Mouse (Mus musculus) heart, postnatal 14 days (tissue): ENCODE measurements around the gene Ncor2. TPM values are rescaled to one million over a fixed set of nuclear protein-coding genes. Genes with fewer than 3 reads are reported as not detected.

Experiments
- DNase-seq, 2 experiments: peaks; one replicate each; pipeline ENCODE4 v3.0.0; 2021 to 2022
- intact Hi-C: fragments of 180-260 bp; cut with DNase I; formaldehyde crosslinking; loops from one replicate; pipeline ENCODE4 v1.15.1; 2025
- total RNA-seq, 2 experiments: library from RNA; stranded (reverse); gene quantifications; 2 replicates each; pipeline ENCODE4 v1.2.3; 2021

Ncor2 gene
- total RNA-seq, 2 experiments from 2014 or later, result 89.1 to 98.5 TPM

DNA sequence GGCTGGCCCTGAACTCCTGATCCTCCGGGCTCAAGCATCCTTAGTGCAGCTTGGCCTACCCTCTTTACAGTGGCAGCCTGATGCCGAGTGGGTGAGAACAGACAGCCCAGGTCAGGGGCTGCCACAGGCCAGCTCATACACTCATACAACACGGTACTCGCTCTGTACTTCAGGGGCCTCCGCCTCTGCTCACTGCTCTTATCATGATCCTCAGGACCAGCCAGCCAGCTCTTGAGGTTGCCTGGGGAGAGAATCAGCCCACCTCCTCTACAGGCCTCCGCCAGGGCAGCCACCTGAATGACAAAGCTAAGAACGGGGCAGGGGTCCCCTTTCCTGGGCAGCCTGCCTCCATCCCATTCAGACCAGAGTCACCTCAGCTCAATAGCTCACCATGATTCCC, 125.4 kb downstream of the Ncor2 start:
- intact Hi-C loops, result no loop called here
- DNase-seq, result no peak

DNA sequence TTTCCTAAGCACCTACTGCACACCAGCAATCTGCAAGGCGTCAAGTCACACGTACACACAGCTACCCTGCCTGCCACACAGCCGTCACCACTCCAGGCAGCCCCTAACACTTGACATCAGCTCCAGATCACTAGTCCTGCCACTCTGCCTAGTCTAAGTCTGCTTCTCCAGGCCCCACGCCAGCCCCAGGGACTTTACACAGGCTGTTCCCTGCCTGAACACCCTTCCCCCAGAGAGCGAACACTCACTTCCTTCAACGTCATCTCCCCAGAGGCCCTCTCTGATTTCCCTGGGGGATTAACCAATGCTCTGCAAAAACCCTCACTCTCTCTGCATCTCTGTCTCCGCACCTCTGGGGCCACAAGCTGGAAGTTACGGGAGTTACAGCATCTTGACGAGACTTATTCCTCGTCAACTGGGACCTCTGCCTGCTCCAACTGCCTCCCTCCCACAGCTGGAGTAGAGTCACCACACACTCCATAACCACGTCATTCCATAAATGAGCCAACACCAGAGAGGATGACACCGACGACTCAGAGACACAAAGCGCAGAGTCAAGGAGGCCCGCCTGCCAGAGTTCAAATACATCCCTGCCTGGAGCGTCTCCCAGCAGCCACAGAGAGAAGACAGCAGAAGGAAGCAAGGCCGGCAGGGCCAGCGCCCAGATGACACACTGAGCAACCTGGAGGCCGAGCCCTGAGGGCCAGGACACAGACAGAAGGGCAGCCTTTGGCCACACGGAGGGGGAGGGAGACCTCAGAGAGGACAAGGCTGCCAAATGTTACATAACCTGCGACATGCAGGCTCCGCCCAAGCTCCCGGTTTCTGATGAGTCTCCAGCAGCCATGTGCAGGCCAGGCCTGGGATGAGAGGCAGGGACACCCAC, 126.2 kb downstream of the Ncor2 start:
- intact Hi-C loops, result no loop called here
- peak; percentile 74 to 77 for DNase-seq

DNA sequence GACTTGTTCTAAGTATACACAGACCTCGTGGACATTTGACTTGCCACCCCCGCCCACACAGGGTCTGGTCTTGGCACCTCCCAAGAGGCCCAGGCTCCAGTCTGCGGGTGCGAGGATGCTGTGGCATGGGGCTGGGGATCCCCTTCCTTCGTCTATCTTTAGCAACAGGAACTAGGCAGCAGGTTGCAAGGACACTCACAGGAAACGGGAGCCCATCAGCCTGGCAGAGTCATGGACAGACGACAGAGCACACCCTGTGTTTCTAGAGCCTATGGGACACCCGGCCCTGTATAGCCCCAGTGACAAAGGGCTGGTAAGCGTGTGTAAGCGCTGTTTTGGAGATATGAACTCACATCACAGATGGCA, 126.8 kb downstream of the Ncor2 start:
- DNase-seq, result no peak
- intact Hi-C loops, result no loop called here

DNA sequence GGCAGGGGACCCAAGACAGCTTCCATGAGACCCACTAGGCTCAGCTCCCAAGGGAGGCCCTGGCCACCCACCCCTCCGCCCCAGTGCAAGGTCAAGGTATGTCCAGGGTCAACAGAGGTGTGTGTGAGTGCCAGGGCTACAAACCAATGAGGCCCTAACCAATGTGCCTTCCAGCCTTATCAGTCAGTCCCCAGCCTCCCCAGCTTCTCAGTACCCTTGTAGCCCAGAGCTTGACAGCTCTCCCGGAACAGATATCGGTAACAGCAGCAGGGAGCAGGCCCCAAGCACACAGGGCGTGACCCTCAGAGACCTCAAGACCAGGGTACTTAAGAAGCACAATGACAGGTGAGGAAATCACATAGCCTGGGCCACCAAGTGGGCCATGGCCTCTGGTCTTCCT, 129.5 kb downstream of the Ncor2 start:
- no peak for DNase-seq
- intact Hi-C loops, result no loop called here

DNA sequence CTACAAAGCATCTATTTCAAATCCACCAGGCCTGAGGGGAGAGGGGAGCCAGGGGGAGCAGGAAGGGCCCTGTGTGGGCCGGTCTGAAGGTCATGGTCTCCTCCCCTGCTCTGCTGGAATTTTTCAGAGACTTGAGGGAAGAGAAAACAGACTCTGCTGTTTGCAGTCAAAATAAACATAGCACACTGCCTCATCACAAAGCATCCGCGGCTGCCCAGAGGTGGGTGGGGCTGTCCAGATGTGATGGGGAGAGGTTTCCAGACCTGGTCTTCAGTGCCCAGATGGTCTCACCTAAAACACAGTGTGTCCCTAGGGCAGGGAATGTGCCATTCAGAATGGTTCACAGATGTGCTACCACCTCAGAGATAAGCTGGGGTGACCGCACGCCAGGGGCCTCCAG, 132.6 kb downstream of the Ncor2 start:
- no peak for DNase-seq
- intact Hi-C loops, result no loop called here

DNA sequence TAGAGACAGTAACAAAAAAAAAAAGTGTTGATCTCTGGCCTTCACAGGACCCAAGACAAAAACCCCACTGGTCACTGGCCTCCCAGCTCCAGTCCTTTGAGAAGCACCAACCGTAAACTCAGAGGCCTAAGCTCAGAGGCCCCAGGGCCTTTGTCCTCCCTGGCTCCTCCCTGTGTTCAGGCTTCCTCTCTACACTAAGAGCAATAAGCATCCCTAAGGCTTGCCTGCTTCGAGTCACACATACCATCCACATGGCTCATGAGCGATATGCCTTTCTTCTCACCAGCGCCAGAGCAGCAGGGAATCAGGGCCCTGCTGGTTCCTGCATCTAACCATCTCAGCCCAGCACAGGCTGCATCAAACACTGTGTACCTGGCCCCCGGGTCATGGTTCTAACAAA, 133.8 kb downstream of the Ncor2 start:
- intact Hi-C loops, result no loop called here

DNA sequence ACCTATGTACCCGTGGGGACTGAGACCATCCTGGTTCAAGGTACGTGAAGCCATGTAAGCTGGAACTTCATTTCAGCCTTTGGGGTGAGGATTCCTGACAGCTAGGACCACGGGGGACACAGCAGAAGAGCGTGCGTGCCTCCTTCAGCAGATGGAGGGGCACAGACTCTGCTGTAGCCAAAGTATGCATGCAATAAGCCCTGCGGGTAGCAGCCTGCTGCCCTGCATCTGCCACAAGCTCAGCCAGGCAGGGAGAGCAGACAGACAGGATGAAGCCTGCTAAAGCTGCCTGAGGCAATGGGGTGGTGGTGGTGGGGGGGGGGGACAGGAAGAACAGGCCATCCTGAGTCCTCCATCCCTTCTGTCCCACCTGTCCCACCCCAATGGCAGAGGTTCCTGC, 135.6 kb downstream of the Ncor2 start:
- intact Hi-C loops, result no loop called here

More for the DNA sequence above, 133.8 kb downstream of the Ncor2 start:
- no peak for DNase-seq

DNA sequence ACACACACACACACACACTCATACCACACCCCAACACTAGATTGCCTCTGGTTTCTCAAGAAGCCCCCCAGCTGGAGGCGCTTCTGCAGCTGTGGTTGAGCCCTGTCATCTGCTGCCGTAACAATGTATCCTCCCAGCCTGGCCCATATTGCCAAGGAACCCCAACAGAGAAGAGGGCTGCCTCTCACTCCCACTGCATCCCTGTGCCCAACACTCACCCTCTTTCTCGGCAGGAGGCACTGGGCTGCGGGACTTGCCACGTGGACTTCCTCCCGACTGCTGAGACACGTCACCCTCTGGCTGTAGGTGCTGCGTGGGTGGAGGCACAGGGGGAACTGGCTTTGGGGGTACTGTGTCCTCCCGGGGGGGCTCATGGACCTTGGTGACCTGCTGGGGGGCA, 137.4 kb downstream of the Ncor2 start:
- intact Hi-C loops, result no loop called here
- DNase-seq, result no peak

More for the DNA sequence above, 135.6 kb downstream of the Ncor2 start:
- no peak for DNase-seq

DNA sequence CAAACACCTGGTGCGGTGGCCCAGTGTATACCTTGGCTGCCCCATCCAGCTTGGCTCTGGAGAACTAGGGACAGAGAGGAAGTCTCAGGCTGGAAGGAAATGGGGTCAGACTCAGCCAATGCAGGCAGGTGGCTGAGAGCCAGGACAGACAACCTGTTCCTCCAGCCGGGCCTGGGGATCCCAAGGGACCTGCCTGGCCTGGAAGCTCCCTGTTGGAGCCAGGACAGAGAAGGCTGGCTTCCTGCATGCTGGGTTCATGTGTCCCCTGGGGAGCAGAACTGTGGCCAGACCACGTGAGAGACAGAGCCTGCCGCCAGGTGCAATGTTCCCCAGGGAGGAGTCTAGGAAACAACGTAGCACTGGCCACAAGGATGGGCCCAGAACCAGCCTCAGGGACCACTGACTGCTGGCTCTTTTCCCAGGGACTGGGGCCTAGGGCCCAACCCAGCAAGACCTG, 138.9 kb downstream of the Ncor2 start:
- peak; percentile 91 to 92 for DNase-seq
- intact Hi-C loops, result no loop called here

DNA sequence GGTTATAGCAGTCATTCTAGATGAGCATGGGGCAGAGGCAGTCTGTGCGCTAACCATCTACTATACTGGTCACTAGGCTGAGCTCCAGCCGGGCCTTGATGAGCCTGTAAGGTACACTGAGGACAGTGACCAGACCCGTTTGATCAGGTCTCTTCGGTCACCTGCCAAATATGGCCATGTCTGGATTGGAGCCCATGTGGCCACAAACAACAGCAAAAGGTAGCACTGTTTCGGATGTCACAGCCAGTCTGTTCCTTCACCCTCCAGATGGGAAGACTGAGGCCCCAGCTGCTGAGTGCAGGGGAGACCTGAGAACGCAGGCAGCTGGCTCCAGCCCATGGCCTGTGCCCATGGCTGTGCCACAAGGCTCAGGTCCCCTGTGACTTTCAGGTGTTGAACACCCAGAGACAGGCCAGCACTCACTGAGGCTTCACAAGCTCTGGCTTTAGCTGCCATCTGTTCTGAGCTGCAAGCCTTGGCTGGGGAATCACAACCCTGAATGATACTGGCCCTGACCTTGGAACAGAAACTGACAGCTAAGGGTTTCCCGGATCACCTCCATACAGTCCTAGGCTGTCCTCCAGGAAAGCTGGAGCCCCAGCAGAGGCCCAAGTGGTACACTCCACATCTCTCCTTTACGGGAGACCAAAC, 139.5 kb downstream of the Ncor2 start:
- no peak for DNase-seq
- intact Hi-C loops, result loop anchor here (5.0 kb wide), 1 partner anchor 68 kb away; no protein-coding TSS in a partner anchor

DNA sequence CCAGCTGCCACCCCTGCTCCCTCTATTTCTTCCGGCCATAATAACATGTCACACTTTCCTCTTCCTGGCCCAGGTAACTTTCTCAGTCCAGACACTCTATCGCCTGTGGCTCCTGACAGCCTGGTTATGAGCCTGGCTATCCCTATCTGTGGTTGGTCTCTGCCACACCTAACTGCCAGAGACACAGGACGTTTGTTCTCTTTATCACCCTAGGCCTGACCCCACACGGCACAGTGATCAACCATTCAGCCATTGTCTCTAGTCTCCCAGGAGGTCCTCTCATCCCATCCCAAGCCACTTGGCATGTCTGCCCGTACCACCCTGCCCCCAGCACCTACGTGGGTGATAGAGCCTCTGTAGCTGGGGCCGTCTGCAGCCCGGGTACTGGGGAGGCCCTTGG, 142.5 kb downstream of the Ncor2 start:
- intact Hi-C loops, result loop anchor here (5.0 kb wide), 1 partner anchor 71 kb away; no protein-coding TSS in a partner anchor
- DNase-seq, result no peak

DNA sequence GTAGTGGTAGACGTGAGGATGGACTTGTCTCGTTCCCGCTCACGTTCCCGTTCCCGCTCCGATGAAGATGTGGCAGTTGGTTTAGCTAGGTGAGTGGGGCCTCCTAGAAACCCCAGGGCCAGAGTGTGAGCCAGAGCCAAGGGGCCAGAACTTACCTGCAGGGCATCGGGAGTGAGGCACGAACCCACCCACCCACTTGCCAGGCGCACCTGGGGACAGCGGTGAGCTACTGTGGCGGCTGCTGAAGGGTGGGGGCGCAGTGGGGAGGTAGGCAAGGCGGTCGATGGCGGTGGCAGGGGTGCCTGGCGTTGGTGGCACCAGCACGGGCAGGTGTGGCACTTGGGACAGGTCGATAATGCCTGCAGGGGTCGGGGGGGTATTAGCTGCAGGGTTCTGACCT, 150.1 kb downstream of the Ncor2 start:
- no peak for DNase-seq
- intact Hi-C loops, result no loop called here

DNA sequence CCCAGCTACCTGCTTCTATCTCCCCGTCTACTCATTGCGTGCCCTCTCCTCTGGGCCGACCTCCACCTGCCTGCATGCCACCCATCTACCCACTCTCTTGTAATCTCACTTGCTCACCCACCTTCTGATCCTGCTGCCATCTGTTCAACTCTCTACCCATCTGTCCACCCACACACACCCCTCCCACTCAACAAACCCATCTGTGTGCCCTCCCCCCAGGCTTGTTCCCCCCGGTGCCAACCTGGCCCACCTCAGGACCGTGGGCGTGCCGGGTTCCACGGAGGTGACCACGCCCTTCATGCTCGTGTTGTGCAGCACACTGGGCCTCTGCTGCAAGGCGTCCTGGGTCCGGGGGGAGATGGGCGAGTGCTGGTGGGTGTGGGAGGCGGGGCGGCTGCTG, 150.6 kb downstream of the Ncor2 start:
- DNase-seq, result no peak
- intact Hi-C loops, result no loop called here

DNA sequence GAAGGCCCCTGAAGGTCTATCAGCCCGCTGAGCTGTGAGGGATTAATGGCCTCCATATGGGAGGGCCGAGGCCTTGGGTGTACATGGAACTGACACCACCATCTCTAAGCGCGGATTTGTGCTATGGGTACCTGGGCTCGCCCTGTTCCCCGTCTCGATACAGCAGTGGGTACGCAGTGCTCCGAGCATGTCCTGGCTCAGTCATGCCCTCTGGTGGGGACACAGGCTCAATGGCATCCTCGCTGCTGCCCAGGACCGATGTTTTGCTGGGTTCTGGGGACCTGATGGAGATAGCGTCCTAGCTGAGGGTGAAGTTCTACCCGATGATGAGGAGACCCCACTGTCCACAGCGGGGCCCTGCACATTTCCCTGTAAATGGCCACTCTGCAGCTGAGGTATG, 155.0 kb downstream of the Ncor2 start:
- intact Hi-C loops, result loop anchor here (5.0 kb wide), 1 partner anchor 43 kb away; no protein-coding TSS in a partner anchor
- peak in 1 of 2 experiments; percentile 40 for DNase-seq

DNA sequence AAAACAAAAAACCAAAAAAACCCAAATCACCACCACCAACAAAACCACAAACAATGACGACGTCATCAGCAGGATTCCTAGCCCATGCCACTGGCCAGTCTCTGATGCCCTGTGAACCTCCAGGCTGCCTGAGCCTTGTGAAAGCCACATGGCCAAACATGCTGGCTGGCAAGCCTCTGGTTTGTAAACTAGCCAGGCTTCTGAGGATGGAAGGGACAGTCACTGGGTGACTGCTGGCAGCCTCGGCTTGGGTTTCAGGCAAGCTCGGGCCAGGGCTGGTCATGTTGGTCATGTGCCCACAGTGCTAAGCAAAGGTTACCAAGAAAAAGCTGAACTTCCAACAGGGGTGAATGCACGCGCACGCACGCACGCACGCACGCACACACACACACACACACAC, 157.7 kb downstream of the Ncor2 start:
- peak; percentile 43 to 74 for DNase-seq
- intact Hi-C loops, result loop anchor here (5.0 kb wide), 1 partner anchor 46 kb away; no protein-coding TSS in a partner anchor

DNA sequence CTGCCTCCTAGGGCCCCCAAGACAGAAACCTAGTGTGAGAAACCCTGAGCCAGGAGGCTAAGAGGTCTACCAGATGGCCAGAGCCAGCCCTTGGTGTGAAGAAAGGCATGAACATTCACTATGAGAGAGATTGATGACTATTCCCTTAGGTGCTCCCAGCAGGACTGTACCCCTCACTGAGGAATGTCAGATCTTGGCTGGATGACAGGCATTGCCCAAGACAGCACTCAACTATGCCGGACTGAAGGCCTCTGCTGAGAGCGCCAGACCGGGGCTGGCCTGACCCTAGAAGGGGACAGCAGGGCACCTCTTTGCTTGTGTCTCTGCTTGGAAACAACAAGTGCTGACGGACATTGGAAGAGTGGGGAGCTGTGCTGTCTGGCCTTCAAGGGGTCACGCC, 159.9 kb downstream of the Ncor2 start:
- no peak for DNase-seq
- intact Hi-C loops, result no loop called here

DNA sequence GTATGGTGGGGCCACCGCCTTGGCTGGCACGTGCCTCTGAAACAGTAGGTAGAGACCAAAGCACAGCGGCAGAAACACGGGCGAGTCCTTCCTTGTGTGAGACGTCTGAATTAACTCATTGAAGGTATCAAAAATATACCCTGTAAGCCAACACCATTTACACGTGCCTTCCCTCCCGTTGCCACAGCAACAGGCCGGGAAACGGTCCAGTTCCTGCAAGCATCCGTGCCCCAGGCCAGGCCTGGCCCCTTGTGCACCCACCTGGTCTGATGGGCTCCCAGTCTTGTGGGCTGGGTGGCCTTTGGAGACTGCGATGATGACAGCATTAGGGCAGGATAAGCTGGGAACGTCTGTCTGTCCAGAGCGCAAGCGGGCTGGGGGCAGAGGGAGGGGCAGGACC, 161.7 kb downstream of the Ncor2 start:
- intact Hi-C loops, result no loop called here
- no peak for DNase-seq

DNA sequence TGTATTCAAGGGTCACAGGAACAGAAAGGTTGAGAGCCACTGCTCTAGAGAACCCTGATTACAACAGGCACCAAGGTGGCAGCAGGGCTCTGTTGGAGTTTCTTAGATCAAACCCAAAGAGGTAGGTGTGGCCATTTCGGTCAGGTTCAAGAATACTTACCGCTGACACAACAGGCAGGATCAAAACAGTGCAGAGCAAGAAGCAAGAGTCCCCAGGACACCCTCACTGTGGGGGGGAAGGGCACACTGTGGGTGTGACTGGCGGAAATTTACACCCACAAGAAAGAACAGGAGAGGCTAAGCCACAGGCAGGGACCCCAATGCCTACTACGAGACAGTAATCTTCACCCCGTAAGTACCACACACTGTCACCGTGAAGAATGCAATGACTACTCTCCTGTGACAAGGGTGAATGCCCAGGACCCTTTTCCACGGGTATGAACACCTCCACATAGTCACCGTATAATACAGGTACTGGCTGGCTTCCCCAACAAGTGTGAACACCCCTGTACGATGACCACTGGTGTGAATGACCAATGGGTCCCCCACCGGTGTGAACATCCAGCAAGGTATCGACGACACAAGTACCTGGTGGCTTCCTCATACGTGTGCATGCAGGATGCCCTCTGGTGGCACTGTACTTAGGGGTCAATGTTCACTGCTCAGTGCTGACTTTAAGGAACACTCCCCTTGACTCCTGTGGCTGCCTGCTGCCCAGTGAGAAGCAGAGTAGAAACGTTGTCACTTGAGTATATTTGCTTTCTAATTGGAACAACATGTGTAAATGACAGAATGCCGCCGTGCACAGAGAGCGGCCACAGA, 162.4 kb downstream of the Ncor2 start:
- DNase-seq, result no peak
- intact Hi-C loops, result no loop called here

DNA sequence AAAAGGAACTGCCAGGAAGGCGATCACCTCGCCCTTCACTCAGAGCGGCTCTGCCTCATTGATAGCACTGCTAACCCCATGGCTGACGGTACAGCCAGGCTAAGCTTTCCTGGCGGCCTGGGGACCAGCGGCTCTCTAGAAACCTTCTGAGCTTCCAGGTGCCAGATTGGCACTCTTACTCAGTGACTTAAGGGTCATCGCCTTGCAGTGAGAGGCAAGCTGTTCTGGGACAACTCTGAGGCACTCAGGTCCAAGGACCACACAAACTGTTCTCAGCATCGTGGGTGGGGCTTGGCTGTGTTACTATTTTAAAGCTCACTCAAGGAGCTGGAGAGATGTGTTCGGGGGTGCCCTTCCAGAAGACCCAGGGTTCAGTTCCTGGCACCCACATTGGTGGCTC, 163.4 kb downstream of the Ncor2 start:
- DNase-seq, result no peak
- intact Hi-C loops, result loop anchor here (1.0 kb wide), 1 partner anchor 105 kb away; no protein-coding TSS in a partner anchor

DNA sequence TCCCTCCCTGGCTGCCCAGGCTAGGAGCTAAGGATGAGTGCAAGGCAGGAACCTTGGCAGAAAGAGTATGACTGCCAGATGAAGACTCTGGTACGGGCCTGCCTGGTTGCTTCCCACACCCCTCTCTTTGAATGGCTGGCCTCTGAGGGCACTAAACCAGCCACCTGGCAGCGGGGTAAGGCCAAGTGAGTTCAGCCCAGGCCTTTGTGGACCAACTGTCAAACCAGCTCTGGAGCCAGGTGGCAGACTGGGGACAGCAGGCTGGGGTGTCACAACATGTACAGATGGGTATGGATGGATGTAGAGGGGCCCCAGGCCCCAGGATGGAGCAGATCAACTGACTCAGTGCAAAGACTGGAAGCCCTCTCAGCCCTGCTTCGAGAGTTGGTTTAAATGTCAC, 164.0 kb downstream of the Ncor2 start:
- intact Hi-C loops, result loop anchor here (1.0 kb wide), 1 partner anchor 105 kb away; no protein-coding TSS in a partner anchor
- no peak for DNase-seq

DNA sequence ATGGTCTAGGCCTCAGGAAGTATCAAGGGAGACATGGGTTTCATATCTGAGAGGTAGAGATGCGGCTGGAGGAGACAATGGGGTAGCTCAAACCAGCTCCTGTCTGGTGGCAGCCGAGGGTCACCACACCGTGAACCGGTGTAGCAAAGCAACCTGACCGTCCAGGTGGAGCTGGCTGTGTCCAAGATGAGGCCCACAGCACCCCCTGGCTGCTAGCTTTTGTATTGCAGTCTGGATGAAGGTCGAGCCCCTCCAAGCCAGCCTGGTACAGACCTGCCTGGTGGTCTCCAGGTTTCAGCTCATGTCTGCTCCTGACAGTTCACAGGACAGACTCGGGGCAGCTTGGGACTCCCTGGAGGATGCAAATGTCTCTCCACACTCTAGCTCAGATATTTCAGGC, 164.5 kb downstream of the Ncor2 start:
- DNase-seq, result peak; percentile 74 to 83
- intact Hi-C loops, result loop anchor here (1.0 kb wide), 1 partner anchor 70 kb away; no protein-coding TSS in a partner anchor
